Mouse (Mus musculus) stomach, postnatal 0 days (tissue): ENCODE data around the gene Lpp. TPM values are rescaled to one million over a fixed set of nuclear protein-coding genes. Genes with fewer than 3 reads are reported as not detected.

ENCODE experiments used
- ATAC-seq: fragments of 200-750 bp; cut with Nextera tagmentation; 2 replicates; pipeline ENCODE4 v1.8.0; 2017; ENCODE audit not compliant: low FRiP score, low TSS enrichment
- DNase-seq: peaks from one replicate; pipeline ENCODE4 v3.0.0-alpha.2; 2016; ENCODE audit warnings: low spot score
- H3K27ac ChIP-seq: fragments of 300-500 bp; sonication (generic); replicated peaks from 2 replicates; pipeline ENCODE4 v1.5.1; 2014; ENCODE audit warnings: mild to moderate bottlenecking, control low read depth
- H3K27me3 ChIP-seq: fragments of 300-500 bp; sonication (generic); 2 replicates; pipeline ENCODE4 v1.6.1; 2014; ENCODE audit warnings: low read length; ENCODE audit not compliant: control insufficient read depth, insufficient read depth
- H3K36me3 ChIP-seq: fragments of 300-500 bp; sonication (generic); 2 replicates; pipeline ENCODE4 v1.6.1; 2014; ENCODE audit warnings: low read length, mixed read lengths; ENCODE audit not compliant: control insufficient read depth, insufficient read depth
- H3K4me1 ChIP-seq: fragments of 300-500 bp; sonication (generic); replicated peaks from 2 replicates; pipeline ENCODE4 v1.6.1; 2014; ENCODE audit warnings: antibody characterized with exemption; ENCODE audit not compliant: control insufficient read depth, insufficient read depth
- H3K4me2 ChIP-seq: fragments of 300-500 bp; sonication (generic); replicated peaks from 2 replicates; pipeline ENCODE4 v1.6.1; 2014; ENCODE audit warnings: low read depth, mild to moderate bottlenecking, control low read depth, moderate library complexity
- H3K4me3 ChIP-seq: fragments of 300-500 bp; sonication (generic); 2 replicates; pipeline ENCODE4 v1.5.1; 2014; ENCODE audit warnings: low read depth, low read length, control low read depth
- H3K9ac ChIP-seq: fragments of 300-500 bp; sonication (generic); 2 replicates; pipeline ENCODE4 v1.6.1; 2014; ENCODE audit warnings: mild to moderate bottlenecking, low read length, control low read depth, mixed read lengths
- H3K9me3 ChIP-seq: fragments of 300-500 bp; sonication (generic); 2 replicates; pipeline ENCODE4 v1.6.1; 2016; ENCODE audit warnings: low read length; ENCODE audit not compliant: control insufficient read depth
- CTCF ChIP-seq: IDR thresholded peaks from 2 replicates; pipeline ENCODE4 v1.5.1; 2016; ENCODE audit warnings: antibody characterized with exemption, low read depth, mild to moderate bottlenecking, moderate library complexity
- EP300 ChIP-seq: optimal IDR thresholded peaks from 2 replicates; pipeline ENCODE3; 2016; ENCODE audit warnings: antibody characterized with exemption
- WGBS: fragments of 180-500 bp; shearing (Covaris S2); extraction: QIAGEN DNeasy Blood & Tissue Kit; methylation state at CpG from one replicate; pipeline ENCODE4 v1.1.7; 2014; 5-methylcytosine and 5-hydroxymethylcytosine counted together
- polyA plus RNA-seq: library from polyadenylated mRNA; unstranded; fragments of >200 nt; fragmentation: Nextera tagmentation; extraction: Ambion mirVana; gene quantifications from 2 replicates; pipeline ENCODE4 v1.2.1, GENCODE M21; 2015

Lpp gene
- polyA plus RNA-seq, 1 experiment from 2014 or later, result 51.3 TPM

DNA sequence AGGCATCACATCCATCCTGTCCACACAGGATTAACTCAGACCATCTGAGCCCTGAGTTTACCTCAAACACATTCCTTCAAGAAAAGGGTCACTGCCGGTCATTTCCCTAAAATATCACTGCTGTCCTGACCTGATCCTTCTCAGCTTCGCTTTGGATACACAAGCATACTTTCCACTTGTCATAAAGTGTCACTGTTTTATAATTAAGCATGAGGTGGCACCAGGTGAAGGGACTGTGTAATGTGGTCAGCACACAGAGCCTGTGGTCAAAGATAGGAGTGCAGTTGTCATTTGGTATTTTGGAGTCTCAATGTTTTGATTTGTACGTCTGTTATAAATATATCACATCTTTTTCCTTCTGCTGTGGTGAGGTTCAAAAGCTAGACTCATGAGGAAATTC lies 395.7 kb downstream of the Lpp start:
- H3K9me3 ChIP-seq, result no peaks in the 10 kb centered on the region
- H3K27ac ChIP-seq, result no peak overlapping the region
- TF ChIP-seq CTCF (no peak), EP300 (no peak)
- no peak overlapping the region for H3K4me3 ChIP-seq
- H3K27me3 ChIP-seq, result no peaks in the 10 kb centered on the region
- 79% methylated on average over 3 of the region's 3 CpGs for WGBS
- H3K4me2 ChIP-seq, result no peak overlapping the region
- H3K9ac ChIP-seq, result no peak overlapping the region
- ATAC-seq (no peak), DNase-seq (no peak)
- H3K4me1 ChIP-seq, result no peaks in the 10 kb centered on the region
- no peaks in the 10 kb centered on the region for H3K36me3 ChIP-seq

DNA sequence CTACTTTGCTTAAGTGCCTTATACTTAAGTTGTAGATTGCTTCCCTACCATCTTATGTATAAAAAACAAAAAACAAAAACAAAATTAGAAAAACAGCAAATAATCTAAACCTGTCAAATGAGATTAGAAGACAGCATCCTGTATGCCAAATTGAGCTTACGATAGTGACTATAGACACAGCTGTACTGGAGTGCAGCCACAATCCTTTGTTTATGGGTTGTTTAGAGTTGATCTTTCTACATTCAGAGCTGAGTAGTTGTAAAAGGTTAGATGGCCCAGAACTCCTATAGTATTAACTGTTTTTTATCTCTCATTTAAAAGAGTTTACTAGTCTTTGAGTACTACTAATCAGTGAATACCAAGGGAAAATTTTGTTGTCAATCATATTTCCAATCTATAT lies 398.1 kb downstream of the Lpp start:
- no peak for ATAC-seq

DNA sequence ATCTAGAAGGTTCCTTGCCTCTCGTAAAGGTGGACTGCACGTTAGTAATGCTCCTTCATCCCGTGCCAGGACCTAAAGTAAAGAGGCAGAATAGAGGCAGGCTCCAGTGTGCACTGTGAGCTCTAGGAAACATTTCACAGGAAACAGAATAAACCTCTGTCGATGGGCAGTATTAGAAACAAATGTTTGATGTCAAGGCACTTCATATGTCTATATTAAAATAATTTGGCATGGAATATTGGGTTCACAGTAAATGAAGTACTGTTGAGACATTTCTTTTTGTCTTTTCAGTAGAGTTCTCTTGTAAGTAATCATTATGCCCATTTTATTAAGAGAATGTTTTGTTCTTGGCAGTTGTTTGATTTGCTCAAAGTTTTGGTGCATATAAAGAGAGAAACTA lies 398.7 kb downstream of the Lpp start:
- no peak for DNase-seq
- H3K9me3 ChIP-seq, result no peaks in the 10 kb centered on the region
- H3K9ac ChIP-seq, result no peak overlapping the region
- H3K27ac ChIP-seq, result no peak overlapping the region
- no peaks in the 10 kb centered on the region for H3K27me3 ChIP-seq
- H3K4me3 ChIP-seq, result no peak overlapping the region
- no peak for TF ChIP-seq CTCF
- TF ChIP-seq EP300, result no peak
- ATAC-seq, result no peak
- H3K4me1 ChIP-seq, result no peaks in the 10 kb centered on the region
- H3K4me2 ChIP-seq, result no peak overlapping the region
- 85% methylated on average over 4 of the region's 4 CpGs for WGBS
- H3K36me3 ChIP-seq, result no peaks in the 10 kb centered on the region

More for the DNA sequence above, 398.1 kb downstream of the Lpp start:
- WGBS, result 63% methylated on average over 1 of the region's 1 CpGs
- no peak for DNase-seq
- no peaks in the 10 kb centered on the region for H3K4me1 ChIP-seq
- H3K9me3 ChIP-seq, result no peaks in the 10 kb centered on the region
- no peaks in the 10 kb centered on the region for H3K36me3 ChIP-seq
- no peak overlapping the region for H3K9ac ChIP-seq
- no peak overlapping the region for H3K27ac ChIP-seq
- TF ChIP-seq CTCF (no peak), EP300 (no peak)
- H3K27me3 ChIP-seq, result no peaks in the 10 kb centered on the region
- no peak overlapping the region for H3K4me2 ChIP-seq
- no peak overlapping the region for H3K4me3 ChIP-seq

DNA sequence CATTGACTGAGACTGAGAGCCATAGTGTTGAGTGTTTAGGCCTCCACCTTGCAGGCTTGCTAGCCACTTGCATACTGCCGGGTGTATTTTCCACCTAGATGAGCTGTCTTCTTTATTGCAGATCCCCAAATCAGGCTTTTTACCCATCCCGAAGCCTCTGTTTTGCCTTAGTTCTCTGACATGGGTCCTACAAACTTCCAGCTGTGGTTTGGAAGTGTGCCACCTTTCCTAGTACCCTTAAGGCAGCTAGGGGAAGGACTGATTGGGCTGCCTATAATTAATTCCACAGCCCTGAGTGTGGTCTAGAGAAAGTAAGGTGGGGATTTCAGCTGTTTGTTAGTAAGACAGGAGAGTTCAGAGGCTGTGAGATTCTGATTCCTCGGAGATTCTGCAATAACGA lies 399.5 kb downstream of the Lpp start:
- TF ChIP-seq EP300 (no peak), CTCF (no peak)
- Histone ChIP-seq H3K27me3 (no peaks in the 10 kb centered on the region), H3K9ac (no peak overlapping the region), H3K36me3 (no peaks in the 10 kb centered on the region), H3K4me3 (no peak overlapping the region), H3K4me2 (no peak overlapping the region), H3K4me1 (no peaks in the 10 kb centered on the region), H3K27ac (no peak overlapping the region), H3K9me3 (no peaks in the 10 kb centered on the region)
- no peak for DNase-seq
- WGBS, result 86% methylated on average over 4 of the region's 4 CpGs
- no peak for ATAC-seq

DNA sequence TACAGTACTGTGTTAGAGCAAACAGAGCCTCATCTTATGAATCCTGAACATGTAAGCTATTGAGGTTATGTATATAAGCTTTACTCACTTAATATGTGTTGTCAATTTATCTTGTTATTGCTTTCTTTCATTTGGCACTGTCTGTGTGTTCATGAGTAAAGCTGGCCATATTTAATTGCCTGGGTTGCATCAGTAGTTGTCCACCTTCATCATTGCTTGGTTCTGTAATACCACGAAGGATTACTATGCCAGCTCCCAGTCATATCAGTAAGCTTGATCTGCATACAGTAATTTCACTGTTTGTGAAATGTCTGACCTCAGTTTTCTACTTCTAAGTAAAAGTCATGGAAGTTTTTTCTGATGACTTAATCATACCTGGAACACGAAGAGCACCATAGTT lies 401.4 kb downstream of the Lpp start:
- Histone ChIP-seq H3K4me3 (no peak overlapping the region), H3K27me3 (no peaks in the 10 kb centered on the region), H3K4me2 (no peak overlapping the region), H3K9ac (no peak overlapping the region), H3K4me1 (no peaks in the 10 kb centered on the region), H3K36me3 (no peaks in the 10 kb centered on the region), H3K27ac (no peak overlapping the region), H3K9me3 (no peaks in the 10 kb centered on the region)
- WGBS, result 59% methylated on average over 2 of the region's 2 CpGs
- no peak for ATAC-seq
- TF ChIP-seq EP300 (no peak), CTCF (no peak)
- no peak for DNase-seq

DNA sequence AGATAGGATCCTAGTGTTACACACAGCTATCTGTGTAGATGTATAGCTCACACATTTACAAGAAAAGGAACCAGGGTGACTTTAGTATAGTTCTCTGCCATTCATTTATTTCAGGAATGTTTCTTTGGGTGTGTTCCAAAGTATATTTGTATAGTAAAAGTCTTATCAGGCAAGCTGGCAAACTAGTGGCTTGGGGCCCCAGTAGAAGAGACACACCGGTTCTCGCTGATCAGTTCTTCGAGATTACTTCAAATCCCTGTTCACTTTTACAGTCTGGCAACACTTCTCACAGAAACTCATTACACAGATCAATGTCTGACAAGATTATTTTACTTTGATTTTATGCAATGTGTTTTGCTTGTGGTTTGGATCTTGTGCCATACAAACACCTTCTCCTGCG lies 408.0 kb downstream of the Lpp start:
- 57% methylated on average over 4 of the region's 4 CpGs for whole genome bisulfite sequencing
- ATAC-seq (no peak), DNase-seq (peak; percentile 17)
- H3K27ac ChIP-seq, result no peak overlapping the region
- no peak overlapping the region for H3K4me3 ChIP-seq
- H3K9ac ChIP-seq, result no peak overlapping the region
- H3K27me3 ChIP-seq, result no peaks in the 10 kb centered on the region
- no peak for TF ChIP-seq CTCF
- no peak overlapping the region for H3K4me2 ChIP-seq
- H3K36me3 ChIP-seq, result no peaks in the 10 kb centered on the region
- H3K9me3 ChIP-seq, result no peaks in the 10 kb centered on the region
- H3K4me1 ChIP-seq, result no peaks in the 10 kb centered on the region

DNA sequence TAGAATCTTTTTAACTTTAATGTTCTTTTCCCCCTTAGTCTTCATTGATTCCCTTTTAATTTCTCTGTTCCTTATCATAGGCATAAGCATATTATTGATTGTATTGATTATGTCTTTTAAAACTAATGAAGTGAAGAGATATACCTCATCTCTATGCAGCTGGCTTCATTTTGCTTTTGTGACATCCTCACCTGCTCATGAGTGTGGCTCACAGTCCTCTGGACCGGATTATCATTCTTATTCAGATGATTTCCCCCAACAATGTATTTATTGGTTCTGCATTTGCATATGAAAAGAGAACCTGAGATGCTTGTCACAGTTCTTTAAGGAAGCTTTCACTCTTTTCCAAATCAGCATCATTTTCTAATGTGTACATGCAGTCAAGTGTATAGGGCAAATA lies 408.5 kb downstream of the Lpp start:
- Histone ChIP-seq H3K4me1 (no peaks in the 10 kb centered on the region), H3K9me3 (no peaks in the 10 kb centered on the region), H3K4me2 (no peak overlapping the region), H3K27ac (no peak overlapping the region), H3K4me3 (no peak overlapping the region), H3K27me3 (no peaks in the 10 kb centered on the region), H3K9ac (no peak overlapping the region), H3K36me3 (no peaks in the 10 kb centered on the region)
- no peak for TF ChIP-seq EP300
- no peak for TF ChIP-seq CTCF
- DNase-seq, result no peak
- no peak for ATAC-seq
- 74% methylated on average over 1 of the region's 1 CpGs for WGBS
